Mouse (Mus musculus) ES-Bruce4 (cell line): ENCODE results near the gene Lmo7.

Experiments used
- CTCF ChIP-seq: IDR thresholded peaks from one replicate; pipeline ENCODE4 v1.8.1; 2011; ENCODE audit warnings: low read depth, low read length
- POLR2A ChIP-seq: IDR thresholded peaks from one replicate; pipeline ENCODE4 v1.8.1; 2011; ENCODE audit warnings: low read length; ENCODE audit not compliant: insufficient read depth

DNA sequence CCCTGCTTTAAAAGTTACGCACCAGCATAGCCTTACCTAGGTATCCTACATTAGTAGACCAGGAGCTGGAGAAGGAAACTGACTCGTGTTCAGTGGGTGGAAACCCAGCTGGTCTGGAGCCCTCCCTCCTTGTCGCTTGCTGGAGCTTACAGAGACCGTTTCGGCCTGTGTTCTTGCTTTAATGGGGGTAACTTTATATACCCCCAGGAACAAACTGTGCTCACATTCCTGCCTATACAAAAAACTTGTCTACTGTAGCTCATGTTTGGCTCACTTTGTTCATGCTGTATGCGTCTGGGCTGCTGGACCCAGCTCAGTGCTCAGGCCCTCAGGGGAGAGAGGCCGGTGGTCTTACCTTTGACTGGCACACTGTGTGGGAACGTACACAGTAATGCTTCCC lies 162.7 kb downstream of the Lmo7 start:
- TF ChIP-seq POLR2A: no peak
- no peak for TF ChIP-seq CTCF
